Mouse (Mus musculus) 3134 (cell line): ENCODE results near the gene Timmdc1.

ENCODE experiments used
- DNase-seq: peaks from one replicate; pipeline ENCODE4 v3.0.0-alpha.2; 2011; ENCODE audit warnings: low spot score; ENCODE audit not compliant: insufficient read length; ENCODE audit errors: extremely low read depth

The Timmdc1 gene

DNA sequence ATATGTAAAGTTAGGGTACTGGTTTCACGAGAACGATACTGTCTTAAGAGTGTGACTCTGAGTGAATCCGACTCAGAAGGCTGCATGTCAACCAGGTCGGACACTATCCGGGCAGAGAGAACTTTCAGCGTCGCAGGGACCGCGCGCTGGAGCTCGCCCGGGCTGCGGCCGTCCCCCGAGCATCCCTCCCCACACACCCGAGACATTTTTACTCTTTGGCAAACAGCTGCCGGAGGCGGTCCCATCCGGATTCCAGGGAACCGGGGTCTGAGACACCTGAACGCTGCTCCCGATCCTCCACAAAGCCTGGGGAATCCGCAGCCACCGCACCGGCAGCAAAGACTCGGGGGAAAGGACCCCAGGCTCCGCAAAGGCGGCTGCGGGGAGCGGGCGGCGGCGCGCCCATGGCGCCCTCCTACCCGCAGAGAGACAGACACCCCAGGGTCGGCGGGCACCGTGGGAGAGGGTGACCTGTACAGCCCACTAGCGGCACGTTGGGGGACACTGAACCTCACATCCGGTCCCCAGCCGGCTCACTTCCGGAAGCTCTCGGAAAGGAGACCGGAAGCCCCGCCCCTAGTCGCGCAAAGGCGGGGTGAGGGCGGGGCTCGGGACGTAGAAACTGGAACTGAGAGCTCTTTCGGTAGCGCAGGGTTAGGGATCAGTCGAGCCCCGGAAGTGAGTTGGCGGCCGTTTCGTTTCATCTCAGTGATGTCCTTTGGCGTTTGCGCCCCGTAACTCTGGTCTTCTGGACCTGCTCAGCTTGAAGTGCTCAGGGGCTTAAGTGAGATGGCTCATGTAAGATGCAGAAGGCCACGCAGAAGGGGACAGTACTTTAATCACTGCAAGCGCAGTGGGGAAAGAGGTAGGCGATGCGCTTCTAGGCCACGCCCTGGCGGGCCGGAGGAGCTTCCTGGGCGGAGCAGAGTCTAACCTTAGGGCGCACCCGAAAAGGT is at the start of gene Timmdc1:
Gene Timmdc1, minus strand, starts transcription at position 535 of the 956 bp plus-strand sequence.
- peak; percentile 96 for DNase-seq

DNA sequence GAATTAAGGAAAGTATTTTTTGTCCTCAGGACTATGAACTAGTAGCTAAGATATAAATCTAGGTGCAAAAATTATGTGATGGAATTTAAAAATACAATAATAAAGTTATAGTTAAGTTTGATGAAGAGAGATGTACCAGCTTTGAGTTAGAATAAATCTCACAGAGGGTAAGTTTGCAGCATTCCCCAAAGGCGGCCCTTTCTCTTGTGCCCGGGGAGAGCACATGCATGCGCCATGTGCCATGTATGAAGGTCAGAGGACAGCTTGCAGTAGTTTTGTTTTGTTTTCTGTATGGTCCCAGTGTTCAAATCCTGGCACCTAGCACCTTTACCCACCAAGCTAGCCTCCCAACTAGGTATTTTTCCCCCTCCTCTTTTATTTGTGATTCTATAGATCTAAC is 49.0 kb upstream of the Timmdc1 start:
- DNase-seq, result no peak

DNA sequence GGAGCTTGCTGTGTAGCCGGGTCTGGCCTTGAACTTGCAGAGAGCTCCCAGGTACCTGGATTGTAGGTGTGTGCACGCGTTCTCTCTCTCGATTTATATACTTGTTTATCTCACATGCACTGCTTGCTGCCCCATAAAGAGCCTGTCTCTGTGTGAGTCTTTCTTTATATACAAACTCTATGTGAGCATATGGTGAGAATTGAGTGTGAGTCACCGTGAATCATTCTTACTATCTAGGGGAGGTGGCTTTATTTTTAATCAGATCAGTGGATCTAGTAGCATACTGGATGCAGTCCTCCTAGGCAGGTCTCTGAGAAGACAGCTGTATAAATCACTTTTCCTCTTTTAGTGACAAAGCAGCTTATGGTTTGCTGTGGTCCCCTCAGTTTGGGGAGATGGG is 45.7 kb upstream of the Timmdc1 start:
- DNase-seq, result no peak

DNA sequence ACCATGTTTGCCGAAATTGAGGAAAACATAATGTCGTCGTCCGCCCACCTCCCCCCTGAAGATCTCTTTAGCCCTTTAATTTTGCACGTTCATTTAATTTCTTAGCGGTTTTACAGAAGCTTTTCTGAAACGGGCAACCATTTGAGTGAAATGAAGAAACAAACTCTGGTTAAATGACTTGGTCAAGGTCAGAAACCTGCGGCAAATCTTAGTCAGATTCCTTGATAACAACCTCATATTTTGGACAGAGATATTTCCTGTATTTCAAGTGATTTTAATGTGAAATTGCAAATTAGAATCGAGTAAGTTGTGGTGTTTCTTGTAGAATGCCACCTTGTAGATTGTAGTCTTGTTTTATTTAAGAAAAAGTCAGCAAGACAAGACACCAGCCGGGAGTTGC is 41.1 kb upstream of the Timmdc1 start:
- DNase-seq, result no peak

DNA sequence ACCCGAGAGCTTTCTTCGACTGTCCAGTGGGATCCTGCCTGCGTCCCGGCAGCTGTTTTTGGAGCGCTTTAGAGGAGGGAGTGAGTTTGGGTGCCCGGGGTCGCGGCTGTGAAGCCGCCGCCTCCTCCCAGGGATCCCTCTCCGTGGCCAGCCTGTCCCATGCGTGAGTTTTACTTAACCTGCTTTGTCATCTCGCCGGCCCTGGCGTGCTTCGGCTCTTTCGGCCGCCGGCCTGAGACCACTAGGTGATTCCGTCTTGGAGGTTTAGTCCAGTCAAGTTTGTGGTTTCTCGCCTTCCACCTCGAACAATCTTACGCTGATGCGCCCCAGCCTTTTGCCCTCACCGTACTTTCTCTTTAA is 40.5 kb upstream of the Timmdc1 start:
- DNase-seq, result no peak

DNA sequence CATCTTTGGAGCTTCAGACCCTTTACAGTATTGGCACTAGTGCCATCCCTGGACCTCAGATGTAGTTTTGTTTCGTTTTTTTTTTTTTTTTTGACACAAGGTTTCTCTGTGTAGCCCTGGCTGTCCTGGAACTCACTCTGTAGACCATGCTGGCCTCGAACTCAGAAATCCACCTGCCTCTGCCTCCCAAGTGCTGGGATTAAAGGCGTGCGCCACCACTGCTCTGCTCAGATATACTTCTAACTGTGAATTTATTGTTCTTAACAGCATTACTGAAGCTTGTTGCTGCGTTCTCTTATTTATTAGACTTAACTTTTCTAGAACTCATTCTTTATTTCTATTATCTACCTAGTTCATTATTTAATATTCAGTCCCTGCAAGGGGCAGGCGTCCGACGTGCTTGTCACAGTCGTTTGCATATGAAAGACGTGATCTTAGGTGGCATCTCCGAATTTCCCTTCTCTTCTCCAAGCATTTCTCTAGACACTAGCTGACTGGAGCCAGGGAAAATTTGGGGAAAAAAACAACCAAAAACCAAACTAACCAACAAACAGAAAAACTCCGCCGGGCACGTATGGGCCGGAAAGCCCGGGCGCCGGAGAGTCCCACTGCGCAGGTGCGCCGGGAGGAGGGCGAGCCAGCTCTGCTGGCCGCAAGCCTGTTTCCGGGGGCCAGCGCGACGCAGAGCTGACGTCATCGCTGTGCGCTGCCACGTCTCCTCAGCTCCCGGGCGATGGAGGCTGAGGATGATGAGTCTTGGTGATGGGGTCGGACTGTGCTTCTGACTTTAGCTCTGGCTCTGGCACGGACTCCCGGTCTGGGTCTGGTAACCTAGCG is 39.9 kb upstream of the Timmdc1 start:
- peak; percentile 91 for DNase-seq

DNA sequence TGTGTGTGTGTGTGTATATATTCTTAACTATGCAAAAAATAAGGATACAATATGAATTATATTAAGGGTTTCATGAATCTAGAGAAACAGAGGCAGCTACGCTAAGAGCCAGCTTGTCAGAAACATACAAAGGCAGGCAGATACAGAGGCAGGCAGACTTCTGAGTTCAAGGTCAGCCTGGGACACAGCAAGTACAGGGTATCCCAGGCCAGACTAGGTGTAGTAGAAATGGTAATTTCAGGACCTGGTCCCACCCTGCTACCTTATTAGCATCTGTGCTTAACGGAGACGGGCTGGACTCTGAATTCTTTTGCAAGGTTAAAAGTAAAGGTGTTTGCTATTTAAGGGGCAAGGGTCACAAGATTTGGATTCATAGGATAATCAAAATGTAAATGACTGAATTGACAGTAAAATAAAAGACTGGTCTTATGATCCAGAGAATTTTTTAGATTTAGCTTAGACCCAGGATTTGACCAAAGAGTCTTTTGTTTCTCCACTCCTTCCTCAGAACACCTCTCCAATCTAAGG is 35.8 kb upstream of the Timmdc1 start, which contains the start of gene Tmem39a:
Gene Tmem39a, plus strand, starts transcription at position 478 of the 528 bp plus-strand sequence.
- DNase-seq, result no peak

DNA sequence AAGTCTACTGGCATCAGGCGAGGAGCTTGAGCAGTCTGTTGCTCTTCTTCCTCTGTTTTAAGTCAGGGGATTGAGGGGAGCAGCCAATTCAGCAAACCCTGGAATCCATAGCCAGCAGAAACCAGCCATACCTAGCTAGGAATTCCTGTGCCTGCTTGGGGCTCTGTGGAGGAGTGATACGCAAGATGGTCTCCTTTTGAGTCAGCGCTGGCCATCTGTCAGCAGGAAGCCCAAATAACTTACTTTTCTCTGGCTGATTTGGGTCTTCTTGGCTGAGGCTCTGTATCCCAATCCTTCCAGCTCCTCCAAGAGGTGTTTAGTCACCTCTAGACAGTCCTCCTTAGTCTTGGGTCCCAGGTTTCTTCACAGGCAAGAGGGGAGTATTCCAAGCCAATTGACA is 33.5 kb upstream of the Timmdc1 start:
- no peak for DNase-seq

DNA sequence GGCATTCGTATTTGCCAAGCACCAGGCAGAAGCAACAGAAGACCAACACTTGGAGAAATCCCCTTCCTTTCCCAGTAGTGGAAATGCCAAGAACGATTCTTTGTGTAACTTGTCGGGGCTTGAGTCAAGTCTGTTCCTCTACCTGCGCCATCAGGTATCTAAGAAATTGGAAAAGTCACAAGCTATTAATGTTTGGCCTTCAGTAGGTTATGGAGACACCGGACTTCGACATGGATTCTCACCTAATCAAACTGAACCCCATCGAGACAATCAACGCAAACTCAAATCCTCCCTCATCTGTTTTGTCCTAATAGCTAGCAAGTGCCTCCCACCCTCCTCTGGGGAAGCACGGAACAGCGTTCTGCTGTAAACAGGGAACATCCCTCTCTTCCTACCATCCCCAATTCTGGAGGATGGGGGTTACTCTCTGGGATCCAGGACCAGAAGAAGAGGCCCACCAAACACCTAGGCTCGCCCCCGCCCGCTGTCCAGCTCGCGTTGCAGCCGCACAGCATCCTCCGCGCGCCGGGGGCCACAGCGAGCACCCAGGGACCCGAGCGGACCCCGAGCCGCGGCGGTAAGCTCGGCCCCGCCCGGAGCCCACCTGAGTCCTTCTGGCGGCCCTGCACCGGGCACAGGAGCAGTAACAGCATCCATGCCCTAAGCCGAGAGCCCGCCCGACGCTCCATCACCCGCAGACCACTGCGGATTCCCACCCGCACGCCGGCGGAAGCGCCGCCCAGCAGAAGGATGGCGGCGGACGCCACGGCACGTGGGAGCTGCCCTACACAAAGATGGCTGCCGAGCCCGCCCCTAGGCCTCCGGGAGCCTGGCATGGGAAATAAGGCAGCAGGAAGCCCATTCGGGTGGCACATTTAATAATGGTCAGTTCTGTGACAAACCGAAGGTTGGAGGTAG is 27.3 kb upstream of the Timmdc1 start, which contains the start of gene Poglut1:
Gene Poglut1, minus strand, starts transcription at position 780 of the 918 bp plus-strand sequence.
- DNase-seq, result peak; percentile 80

DNA sequence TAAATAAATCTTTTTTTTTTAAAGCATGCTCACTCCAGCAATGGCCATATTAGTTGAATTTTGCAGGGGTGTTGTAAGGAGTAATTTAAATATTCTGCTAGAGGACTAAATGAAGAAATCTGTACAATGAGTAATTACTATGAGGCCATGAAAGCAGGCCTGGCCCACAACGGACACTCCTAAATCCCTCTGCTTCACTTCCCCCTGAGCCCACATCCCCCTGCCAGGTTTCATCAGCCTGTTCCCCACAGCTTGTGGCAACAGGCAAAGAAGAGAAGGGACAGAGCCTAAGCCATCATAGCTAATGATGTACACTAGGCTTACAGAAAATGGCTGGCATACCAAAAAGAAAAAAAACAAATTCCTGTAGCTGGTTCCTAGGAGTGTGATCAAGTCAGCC is 25.5 kb upstream of the Timmdc1 start:
- no peak for DNase-seq

DNA sequence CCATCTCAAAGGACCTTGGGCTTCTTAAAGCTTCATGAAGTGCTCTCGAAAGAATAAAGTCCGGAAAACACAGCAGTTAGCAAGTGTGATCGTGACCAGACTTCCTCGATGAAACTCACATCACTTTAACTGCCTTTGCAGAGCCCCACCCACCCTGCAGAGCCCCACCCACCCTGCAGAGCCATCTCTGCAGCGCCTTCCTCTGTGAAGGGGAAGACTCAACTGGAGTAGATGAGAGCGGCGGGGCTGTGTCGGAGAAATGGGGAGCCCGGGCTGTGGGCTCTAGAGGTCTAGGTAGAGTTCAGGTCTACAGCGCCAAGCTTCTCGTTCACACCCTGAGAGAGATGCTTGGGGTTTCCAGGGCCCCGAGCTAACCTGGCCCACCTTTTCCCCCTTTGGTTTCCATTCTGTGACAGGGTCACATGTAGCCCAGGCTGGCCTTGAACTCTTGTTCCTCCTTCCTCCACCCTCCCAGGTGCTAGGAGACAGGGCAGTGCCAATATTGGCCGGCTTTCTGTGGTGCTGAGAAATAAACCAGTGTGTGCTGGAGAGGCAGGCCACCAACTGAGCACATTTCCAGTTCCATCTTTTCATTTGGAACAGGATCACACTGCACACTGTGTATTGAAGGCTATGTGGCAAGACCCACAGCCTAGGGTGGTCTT is 16.4 kb upstream of the Timmdc1 start:
- no peak for DNase-seq

DNA sequence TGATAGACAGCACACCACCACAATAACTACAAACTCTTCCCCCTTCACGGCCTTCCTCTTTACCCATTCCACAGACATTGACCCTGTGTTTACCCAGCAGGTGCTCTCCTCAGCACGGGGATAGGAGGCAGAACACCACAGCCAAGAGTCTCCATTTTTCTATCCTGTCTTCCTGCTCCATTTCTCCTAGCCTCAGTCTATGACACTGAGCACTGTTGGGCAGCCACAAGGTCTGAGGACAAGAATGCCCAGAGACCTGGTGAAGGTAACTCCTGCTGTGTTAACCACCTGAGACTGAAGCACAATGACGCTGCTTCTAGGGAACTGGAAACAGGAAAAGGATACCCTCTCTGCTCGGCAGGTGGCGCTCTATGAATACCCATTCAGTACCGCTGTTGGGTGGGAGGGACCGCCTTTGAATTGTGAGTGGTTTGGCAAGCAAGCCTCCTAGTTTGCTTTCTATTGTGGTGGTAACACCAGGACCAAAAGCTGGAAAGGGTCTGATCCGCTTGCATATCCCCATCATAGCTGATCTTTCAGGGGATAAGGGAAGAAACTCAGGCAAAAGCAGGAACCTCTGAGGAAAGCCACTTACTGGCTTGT is 14.2 kb upstream of the Timmdc1 start:
- no peak for DNase-seq

DNA sequence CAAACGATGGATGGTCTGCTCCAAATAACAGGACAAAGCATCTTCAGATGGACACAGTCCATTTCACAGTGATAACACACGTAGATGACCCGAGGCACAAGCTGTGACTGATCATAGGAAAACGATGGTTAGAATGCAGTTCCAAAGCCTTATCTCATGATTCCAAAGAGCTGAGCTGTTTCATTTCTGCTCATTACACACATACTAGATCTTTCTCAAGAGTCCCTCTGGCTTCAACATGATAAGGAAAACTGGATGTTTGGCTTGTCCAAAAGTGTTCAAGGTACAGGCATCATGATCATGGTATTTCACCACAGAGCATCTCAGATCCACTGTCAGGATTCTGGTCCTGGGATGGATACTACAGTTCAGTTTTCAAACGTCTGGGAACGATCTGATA is 3.8 kb upstream of the Timmdc1 start:
- DNase-seq, result no peak

DNA sequence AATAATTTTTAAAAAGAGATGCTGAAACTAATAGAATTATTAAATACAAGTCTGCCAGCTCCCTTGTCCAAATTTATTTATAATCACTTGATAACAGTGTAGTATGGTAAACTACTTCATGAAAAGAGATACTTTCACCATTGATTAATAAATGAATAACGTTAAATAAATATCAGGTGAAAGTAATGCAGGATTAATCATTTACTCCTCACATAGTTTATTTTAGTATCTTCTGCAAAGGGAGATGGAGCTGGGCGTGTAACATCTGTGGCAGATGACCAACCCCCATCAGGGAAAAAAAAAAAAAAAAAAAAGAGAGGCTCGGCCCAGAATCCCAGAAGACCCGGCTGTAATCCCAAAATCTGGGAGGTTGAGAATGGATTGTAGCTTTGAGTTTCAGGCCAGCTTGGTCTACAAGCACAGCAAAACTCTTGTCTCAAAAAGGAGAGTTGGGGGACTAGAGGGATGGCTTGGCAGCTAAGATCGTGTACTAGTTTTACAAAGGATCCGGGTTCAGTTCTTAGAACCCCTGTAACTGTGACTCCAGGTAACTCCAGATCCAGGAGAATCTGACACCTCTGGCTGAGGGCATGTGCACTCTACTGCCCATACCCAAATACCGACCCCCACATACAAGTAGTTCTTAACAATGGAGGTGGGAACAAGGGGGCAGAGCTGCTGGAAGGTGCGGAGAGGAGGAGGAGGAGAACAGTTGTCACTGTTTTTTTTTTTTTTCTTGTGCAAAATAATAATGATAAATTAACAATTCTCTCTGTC is 1.1 kb downstream of the Timmdc1 start:
- DNase-seq, result no peak

DNA sequence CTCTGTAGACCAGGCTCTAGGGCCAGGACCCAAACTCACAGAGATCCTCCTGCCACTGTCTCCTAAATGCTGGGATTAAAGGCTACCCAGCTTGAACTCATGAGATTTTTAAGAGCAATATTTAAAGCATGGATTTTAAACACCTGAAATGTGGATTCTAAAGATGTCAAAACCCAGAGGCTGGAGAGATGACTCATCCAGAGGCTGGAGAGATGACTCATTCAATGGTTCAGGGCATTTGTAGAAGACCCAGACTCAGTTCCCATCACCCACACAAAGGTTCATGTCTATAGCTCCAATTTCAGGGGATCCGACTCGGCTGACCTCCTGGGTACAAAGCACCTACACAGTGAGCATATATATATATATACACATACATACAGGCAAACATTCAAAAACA is 3.3 kb downstream of the Timmdc1 start:
- DNase-seq, result peak; percentile 28

DNA sequence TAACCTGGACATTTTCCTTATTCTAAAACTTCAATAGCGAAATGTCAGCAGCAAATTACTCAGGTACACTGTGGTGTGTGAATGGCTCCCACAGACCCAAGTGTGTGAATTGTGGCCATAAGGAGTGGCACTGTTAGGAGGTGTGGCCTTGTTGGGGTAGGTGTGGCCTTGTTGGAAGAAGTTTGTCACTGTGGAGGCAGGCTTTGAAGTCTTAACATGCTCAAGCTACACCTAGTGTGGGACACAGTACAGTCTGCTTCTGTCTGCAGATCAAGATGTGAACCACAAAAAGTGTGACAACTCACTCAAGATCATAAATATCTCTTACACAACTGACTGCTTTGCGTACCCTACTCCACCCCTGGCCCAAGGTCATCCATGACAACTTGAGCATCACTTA is 11.6 kb downstream of the Timmdc1 start:
- no peak for DNase-seq

DNA sequence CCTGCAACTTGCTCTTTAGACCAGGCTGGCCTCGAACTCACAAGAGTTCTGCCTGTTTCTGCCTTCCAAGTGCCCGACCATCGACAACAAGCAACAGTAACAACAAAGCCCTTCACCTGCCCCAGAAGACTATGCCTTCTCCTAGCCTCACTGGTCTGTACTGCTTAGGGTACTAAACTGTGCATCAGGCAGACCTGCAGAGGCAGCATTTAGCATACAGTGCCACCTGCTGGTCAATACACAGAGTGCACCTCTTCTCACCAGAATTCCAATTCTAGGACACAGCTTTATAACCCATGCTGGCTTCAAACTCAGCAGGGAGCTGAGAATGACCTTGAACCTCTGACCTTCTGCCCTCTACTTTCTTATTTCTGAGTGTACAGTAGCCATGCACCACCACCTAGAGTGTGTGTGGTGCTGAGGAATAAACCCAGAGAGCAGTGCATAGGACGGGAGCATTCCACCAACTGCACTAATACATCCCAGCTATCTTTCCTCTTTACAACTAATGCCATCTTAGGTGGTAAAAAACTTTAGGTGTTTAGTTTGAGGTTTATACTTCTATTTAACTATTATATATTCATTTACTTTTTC is 16.3 kb downstream of the Timmdc1 start:
- peak; percentile 30 for DNase-seq

DNA sequence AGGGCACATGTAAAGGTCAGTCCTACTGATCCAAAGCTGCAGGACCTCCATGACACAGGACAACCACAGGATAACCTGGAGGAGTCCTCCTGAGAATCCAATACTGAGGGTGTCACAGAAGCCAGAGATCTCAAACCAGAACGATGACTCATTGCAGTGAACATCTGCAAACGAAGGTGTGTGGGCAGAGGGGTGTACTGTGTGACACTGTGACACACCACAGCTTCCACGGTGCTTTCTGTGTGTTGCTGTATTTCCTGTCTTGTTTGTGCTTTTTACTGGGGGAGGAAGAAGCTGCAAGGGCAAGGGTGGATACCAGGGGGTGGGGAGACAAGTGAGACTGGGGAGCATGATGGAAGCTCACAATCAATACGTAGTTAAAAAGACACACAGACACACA is 18.9 kb downstream of the Timmdc1 start:
- no peak for DNase-seq
